Mouse (Mus musculus) mouse trophoblast stem cell (cell line): ENCODE measurements around the gene Creld2.

Experiments
- in situ Hi-C, 2 experiments: fragments of 300-500 bp; cut with MseI, MboI; formaldehyde crosslinking; loops; 2 replicates in 1 of 2; 3 replicates in 1 of 2; pipeline ENCODE4 v1.15.1; 2025

Creld2 gene

GRCm38 (mm10) chr15:88827991-88828799 is 8.7 kb downstream of the Creld2 start:
- in situ Hi-C loops = loop anchor here (5.0 to 10.0 kb wide), 3 partner anchors 47 to 94 kb away; no protein-coding TSS in a partner anchor

GRCm38 (mm10) chr15:88828800-88829705 is 9.6 kb downstream of the Creld2 start:
- in situ Hi-C loops = loop anchor here (5.0 to 10.0 kb wide), 3 partner anchors 46 to 93 kb away; no protein-coding TSS in a partner anchor

GRCm38 (mm10) chr15:88829791-88830440 is 10.5 kb downstream of the Creld2 start:
- in situ Hi-C loops = loop anchor here (5.0 to 10.0 kb wide), 3 partner anchors 45 to 92 kb away; no protein-coding TSS in a partner anchor

GRCm38 (mm10) chr15:88830696-88831095 is 11.2 kb downstream of the Creld2 start:
- in situ Hi-C loops = no loop called here

GRCm38 (mm10) chr15:88831482-88831881 is 12.0 kb downstream of the Creld2 start:
- in situ Hi-C loops = no loop called here

- in situ Hi-C loops = no loop called here
Observed at GRCm38 (mm10) chr15:88832536-88832935, 13.1 kb downstream of the Creld2 start.

GRCm38 (mm10) chr15:88836031-88836430 is 16.6 kb downstream of the Creld2 start:
- in situ Hi-C loops = no loop called here

- in situ Hi-C loops = no loop called here
Observed at GRCm38 (mm10) chr15:88836571-88836970, 17.1 kb downstream of the Creld2 start.

GRCm38 (mm10) chr15:88837199-88837932 is 17.9 kb downstream of the Creld2 start:
- in situ Hi-C loops = no loop called here

- in situ Hi-C loops = no loop called here
Observed at GRCm38 (mm10) chr15:88837977-88838376, 18.5 kb downstream of the Creld2 start.

GRCm38 (mm10) chr15:88839271-88839670 is 19.8 kb downstream of the Creld2 start:
- in situ Hi-C loops = no loop called here

- in situ Hi-C loops = no loop called here
Observed at GRCm38 (mm10) chr15:88840126-88840525, 20.7 kb downstream of the Creld2 start.

- in situ Hi-C loops = no loop called here
Observed at GRCm38 (mm10) chr15:88841160-88841559, 21.7 kb downstream of the Creld2 start.

GRCm38 (mm10) chr15:88841580-88842299 is 22.3 kb downstream of the Creld2 start:
- in situ Hi-C loops = no loop called here

GRCm38 (mm10) chr15:88842300-88842673 is 22.8 kb downstream of the Creld2 start:
- in situ Hi-C loops = no loop called here

GRCm38 (mm10) chr15:88843486-88844097 is 24.1 kb downstream of the Creld2 start:
- in situ Hi-C loops = no loop called here

GRCm38 (mm10) chr15:88844966-88845365 is 25.5 kb downstream of the Creld2 start:
- in situ Hi-C loops = no loop called here

GRCm38 (mm10) chr15:88848661-88849060 is 29.2 kb downstream of the Creld2 start:
- in situ Hi-C loops = no loop called here

- in situ Hi-C loops = no loop called here
Observed at GRCm38 (mm10) chr15:88849621-88850020, 30.2 kb downstream of the Creld2 start.
